Mouse (Mus musculus) forebrain, embryonic 13.5 days (tissue): Measurements from ENCODE around the gene Rgs7bp. TPM values are rescaled to one million over a fixed set of nuclear protein-coding genes. Genes with fewer than 3 reads are reported as not detected.
A peak's percentile ranks its signal among the peaks of the same experiment; 100 is the strongest.

ENCODE experiments used
- ATAC-seq: fragments of 200-750 bp; cut with Nextera tagmentation; 2 replicates; pipeline ENCODE4 v1.8.0; 2017
- H3K27ac ChIP-seq: fragments of 300-500 bp; sonication (generic); 2 replicates; pipeline ENCODE4 v1.5.1; 2015; ENCODE audit warnings: inconsistent platforms, mild to moderate bottlenecking, moderate library complexity
- H3K27me3 ChIP-seq: fragments of 300-500 bp; sonication (generic); 2 replicates; pipeline ENCODE4 v1.6.1; 2015; ENCODE audit warnings: mild to moderate bottlenecking, inconsistent platforms
- H3K36me3 ChIP-seq: fragments of 300-500 bp; sonication (generic); 2 replicates; pipeline ENCODE4 v1.6.1; 2015; ENCODE audit warnings: mild to moderate bottlenecking, inconsistent platforms; ENCODE audit not compliant: poor library complexity, severe bottlenecking
- H3K4me1 ChIP-seq: fragments of 300-500 bp; sonication (generic); 2 replicates; pipeline ENCODE4 v1.6.1; 2015; ENCODE audit warnings: inconsistent platforms
- H3K4me2 ChIP-seq: fragments of 300-500 bp; sonication (generic); 2 replicates; pipeline ENCODE4 v1.6.1; 2015; ENCODE audit warnings: inconsistent platforms, mild to moderate bottlenecking, moderate library complexity
- H3K4me3 ChIP-seq: fragments of 300-500 bp; sonication (generic); 2 replicates; pipeline ENCODE4 v1.5.1; 2015; ENCODE audit warnings: mild to moderate bottlenecking, inconsistent platforms
- H3K9ac ChIP-seq: fragments of 300-500 bp; sonication (generic); 2 replicates; pipeline ENCODE4 v1.6.1; 2015; ENCODE audit warnings: mild to moderate bottlenecking, inconsistent platforms
- H3K9me3 ChIP-seq: fragments of 300-500 bp; sonication (generic); replicated peaks from 2 replicates; pipeline ENCODE4 v1.6.1; 2016; ENCODE audit warnings: inconsistent platforms
- WGBS: fragments of 180-500 bp; shearing (Covaris S2); methylation state at CpG from one replicate; pipeline ENCODE4 v1.1.7; 2015; 5-methylcytosine and 5-hydroxymethylcytosine counted together
- polyA plus RNA-seq: library from polyadenylated mRNA; unstranded; fragments of >200 nt; fragmentation: Nextera tagmentation; extraction: Ambion mirVana; gene quantifications from 2 replicates; pipeline ENCODE4 v1.2.1, GENCODE M21; 2015

The Rgs7bp gene
- polyA plus RNA-seq, 1 experiment from 2014 or later, result 2.7 TPM

DNA sequence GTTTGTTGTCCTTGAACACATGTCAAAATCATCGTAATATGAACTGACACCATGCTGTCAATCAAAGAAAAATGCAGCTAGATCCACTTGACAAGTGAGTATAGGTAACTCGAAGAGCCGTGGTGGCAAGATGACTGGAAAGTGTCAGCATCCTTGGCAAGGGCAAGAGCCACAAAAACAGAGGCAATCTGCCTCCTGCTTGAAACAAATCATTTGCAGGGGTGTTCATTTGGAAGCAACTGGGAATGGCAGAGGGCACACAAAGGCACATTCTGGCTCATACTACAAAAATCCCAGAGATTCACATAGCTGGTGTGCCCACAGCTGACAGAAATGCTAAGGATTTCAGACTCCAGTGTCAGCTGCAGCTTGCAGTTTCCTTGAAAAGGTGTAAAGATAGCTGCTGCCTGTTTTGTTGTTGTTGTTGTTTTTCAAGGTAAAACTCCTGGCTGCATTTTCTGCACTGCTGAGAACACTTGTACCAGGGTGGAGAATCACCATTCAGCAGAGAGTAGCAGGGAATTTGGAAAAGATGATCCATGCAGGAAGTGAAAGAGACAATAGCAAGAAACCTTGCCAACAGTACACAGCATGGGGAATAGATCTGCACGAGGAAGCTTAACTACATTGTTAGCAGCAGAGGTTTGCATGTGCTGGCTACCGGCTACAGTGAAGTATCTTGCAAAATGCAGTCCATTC lies 52.4 kb downstream of the Rgs7bp start:
- H3K9ac ChIP-seq, result no peak overlapping the region
- H3K4me2 ChIP-seq, result no peak overlapping the region
- H3K9me3 ChIP-seq, result no peaks in the 10 kb centered on the region
- H3K4me1 ChIP-seq, result no peaks in the 10 kb centered on the region
- H3K4me3 ChIP-seq, result no peak overlapping the region
- H3K36me3 ChIP-seq, result no peaks in the 10 kb centered on the region
- no peak overlapping the region; the same call in 1 of the 2 replicates for H3K27ac ChIP-seq
- no peaks in the 10 kb centered on the region for H3K27me3 ChIP-seq
- 82% methylated on average over 5 of the region's 5 CpGs for WGBS
- ATAC-seq, result peak; percentile 67

DNA sequence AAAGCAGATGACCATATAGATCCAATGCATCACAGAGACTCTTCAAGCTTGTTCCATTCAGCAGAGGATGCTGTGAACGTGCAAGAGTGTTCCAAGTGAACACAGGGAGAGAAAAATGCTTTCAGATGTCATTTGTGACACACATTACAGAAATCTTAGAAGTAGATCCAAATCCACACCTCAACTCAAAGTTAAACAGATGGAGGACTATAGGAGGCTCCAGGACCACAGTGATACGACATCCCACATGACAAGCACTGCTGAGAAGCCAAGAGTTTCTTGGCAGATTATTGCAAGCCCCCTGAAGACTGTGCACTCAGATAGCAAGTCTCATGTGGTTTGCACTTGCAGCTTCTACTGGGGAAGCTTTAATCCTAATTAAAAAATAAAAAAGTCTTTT lies 53.0 kb downstream of the Rgs7bp start:
- no peak overlapping the region for H3K4me2 ChIP-seq

DNA sequence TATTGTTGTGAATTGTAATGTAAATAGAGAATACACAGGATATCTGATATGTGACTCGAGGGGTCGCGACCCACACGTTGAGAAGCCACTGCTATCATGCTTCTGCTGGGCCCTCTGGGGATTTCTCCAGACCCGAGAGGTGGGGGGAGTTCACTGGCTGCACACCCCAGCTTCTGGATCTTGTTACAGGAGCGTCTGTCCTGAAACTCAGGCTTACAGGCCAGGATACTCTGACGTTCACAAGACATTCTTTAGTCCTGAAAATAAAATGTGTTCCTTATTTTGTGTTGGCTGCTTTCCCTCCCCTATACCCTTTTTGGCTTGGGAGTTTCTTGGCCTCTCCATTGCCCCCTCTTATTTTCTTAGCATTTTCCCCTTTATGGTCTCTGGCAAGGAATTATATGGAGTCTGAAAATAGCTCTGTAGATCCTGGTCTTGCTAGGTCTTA lies 65.9 kb downstream of the Rgs7bp start:
- Histone ChIP-seq H3K27ac (no peak overlapping the region), H3K36me3 (no peaks in the 10 kb centered on the region), H3K9ac (no peak overlapping the region), H3K4me2 (no peak overlapping the region), H3K27me3 (no peaks in the 10 kb centered on the region), H3K4me3 (no peak overlapping the region), H3K9me3 (no peaks in the 10 kb centered on the region), H3K4me1 (no peaks in the 10 kb centered on the region)
- no peak for ATAC-seq
- 87% methylated on average over 7 of the region's 7 CpGs for WGBS

More for the DNA sequence above, 53.0 kb downstream of the Rgs7bp start:
- Histone ChIP-seq H3K27me3 (no peaks in the 10 kb centered on the region), H3K4me1 (no peaks in the 10 kb centered on the region), H3K4me3 (no peak overlapping the region), H3K9ac (no peak overlapping the region), H3K27ac (peak overlapping the region; percentile 44), H3K36me3 (no peaks in the 10 kb centered on the region), H3K9me3 (no peaks in the 10 kb centered on the region)
- 67% methylated on average over 2 of the region's 2 CpGs for WGBS
- peak; percentile 92; the same call in 1 of the 2 replicates for ATAC-seq

DNA sequence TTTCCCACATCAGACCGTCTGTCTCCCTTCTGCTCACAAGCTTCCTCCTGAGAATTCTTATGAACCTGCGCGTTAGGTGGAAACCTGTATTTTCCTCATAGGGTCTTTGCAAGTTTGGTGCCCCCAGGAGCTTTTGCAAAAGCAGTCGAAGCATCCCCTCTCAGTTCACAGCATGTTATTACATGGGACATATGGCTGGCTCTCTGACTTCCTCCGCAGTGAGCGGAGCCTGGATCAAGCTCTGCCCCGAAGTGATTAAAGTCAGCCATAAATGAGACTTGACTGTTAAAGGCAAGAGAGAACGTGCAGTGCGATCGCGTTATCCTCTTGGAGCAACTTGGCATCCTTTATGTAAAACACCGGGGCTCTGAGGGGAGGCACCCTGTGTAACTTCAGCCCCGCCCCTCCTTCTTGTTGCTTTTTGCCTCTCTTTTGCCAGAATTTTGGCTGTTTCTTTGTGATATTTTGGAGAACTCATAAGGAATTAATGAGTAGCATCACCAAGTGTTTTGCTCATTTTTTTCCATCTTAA lies 66.7 kb downstream of the Rgs7bp start:
- H3K27ac ChIP-seq, result no peak overlapping the region
- ATAC-seq, result no peak
- H3K4me1 ChIP-seq, result no peaks in the 10 kb centered on the region
- H3K9ac ChIP-seq, result no peak overlapping the region
- H3K27me3 ChIP-seq, result no peaks in the 10 kb centered on the region
- H3K4me3 ChIP-seq, result no peak overlapping the region
- H3K9me3 ChIP-seq, result no peaks in the 10 kb centered on the region
- 87% methylated on average over 13 of the region's 13 CpGs for WGBS
- H3K36me3 ChIP-seq, result no peaks in the 10 kb centered on the region
- no peak overlapping the region for H3K4me2 ChIP-seq

DNA sequence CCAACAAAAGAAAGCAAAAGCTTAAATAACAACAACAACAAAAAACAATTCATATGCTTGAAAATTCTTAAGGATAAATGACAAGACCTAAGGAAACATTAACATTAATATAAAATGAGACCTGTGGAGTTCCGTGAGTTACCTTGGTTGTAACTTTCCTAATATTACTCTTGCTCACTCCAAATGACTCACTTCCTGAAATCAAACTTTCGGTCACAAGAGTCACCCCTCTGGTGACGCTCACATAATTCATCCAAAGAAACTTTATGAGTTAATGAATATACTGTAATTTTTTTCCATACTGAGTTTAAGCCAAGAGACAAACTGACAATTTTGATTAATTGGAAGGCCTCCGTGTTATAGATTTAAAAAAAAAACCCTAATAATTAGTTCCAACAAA lies 69.0 kb downstream of the Rgs7bp start:
- H3K27ac ChIP-seq, result no peak overlapping the region
- H3K4me2 ChIP-seq, result no peak overlapping the region
- no peak for ATAC-seq
- H3K9ac ChIP-seq, result no peak overlapping the region
- no peaks in the 10 kb centered on the region for H3K9me3 ChIP-seq
- no peak overlapping the region for H3K4me3 ChIP-seq
- no peaks in the 10 kb centered on the region for H3K36me3 ChIP-seq
- no peaks in the 10 kb centered on the region for H3K4me1 ChIP-seq
- no peaks in the 10 kb centered on the region for H3K27me3 ChIP-seq
- 96% methylated on average over 4 of the region's 4 CpGs for WGBS

DNA sequence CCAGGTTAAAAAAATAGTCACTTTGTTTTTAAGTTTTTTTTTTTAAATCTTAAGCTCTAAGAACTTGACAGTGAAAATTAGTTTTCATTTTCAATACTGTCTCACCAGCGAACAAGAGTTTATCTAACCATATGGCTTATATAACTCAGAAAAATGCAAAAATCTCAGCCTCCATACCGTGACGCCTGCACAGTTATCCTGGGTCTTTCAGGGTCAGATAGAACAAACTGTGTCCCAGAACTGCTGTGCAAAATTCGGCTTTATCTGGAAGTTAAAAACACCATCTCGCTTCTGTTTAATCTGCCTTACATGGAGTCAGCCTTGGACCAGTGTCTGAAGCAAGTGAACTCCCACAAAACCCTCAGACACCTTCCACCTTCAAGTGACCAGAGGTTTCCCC lies 70.7 kb downstream of the Rgs7bp start:
- no peak overlapping the region for H3K9ac ChIP-seq
- H3K4me2 ChIP-seq, result no peak overlapping the region
- H3K4me1 ChIP-seq, result no peaks in the 10 kb centered on the region
- WGBS, result 88% methylated on average over 5 of the region's 5 CpGs
- no peak for ATAC-seq
- H3K27me3 ChIP-seq, result no peaks in the 10 kb centered on the region
- H3K4me3 ChIP-seq, result no peak overlapping the region
- no peak overlapping the region for H3K27ac ChIP-seq
- no peaks in the 10 kb centered on the region for H3K36me3 ChIP-seq
- no peaks in the 10 kb centered on the region for H3K9me3 ChIP-seq

DNA sequence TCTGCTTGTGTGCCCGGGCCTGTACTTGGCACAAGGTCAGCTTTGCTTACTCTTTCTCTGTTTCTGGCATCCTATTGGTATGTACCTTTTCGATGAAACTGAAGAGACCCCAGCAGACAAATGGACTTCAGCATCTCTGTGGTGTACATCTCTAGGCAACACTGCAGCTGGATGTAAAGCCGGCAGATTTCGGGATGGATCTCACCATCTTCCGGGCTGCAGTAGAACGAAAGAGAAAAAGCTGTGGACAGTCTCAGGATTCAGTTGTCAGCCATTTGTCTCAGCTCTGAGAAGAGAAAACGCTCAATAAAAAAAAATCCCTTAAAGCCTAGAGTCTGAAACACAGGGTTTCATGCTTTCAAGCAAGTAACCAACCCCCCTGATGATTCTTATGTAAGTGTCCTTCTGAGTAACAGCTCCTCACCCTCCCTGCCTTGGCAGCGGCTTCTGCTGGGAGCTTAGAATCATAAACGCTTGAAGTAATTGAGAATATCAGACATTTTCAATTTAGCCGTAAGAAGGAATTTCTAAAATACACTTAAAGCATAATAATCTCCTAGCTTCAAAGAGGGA lies 71.9 kb downstream of the Rgs7bp start:
- Histone ChIP-seq H3K9me3 (no peaks in the 10 kb centered on the region), H3K27ac (no peak overlapping the region), H3K9ac (no peak overlapping the region), H3K4me3 (no peak overlapping the region), H3K36me3 (no peaks in the 10 kb centered on the region), H3K27me3 (no peaks in the 10 kb centered on the region), H3K4me2 (no peak overlapping the region), H3K4me1 (no peaks in the 10 kb centered on the region)
- ATAC-seq, result no peak
- WGBS, result 91% methylated on average over 10 of the region's 10 CpGs

DNA sequence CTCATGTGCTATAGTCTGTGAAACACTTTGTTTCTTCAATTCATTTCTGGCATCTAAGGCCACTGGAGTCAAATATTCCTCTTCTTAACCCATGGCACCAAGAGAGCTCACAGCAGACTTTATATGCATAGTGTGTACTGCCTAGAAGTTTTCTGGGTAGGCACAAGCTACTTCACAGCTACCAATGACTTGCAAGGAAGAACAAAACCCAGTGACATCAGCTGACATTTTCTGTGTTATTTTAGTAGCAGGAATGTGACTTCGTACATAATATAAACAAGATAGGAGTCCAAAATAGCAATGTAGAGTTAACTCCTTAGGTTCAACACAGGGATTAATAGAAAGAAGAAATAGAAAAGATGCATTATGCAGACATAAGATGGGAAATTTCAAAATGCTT lies 76.6 kb downstream of the Rgs7bp start:
- 92% methylated on average over 1 of the region's 1 CpGs for WGBS
- no peak for ATAC-seq

DNA sequence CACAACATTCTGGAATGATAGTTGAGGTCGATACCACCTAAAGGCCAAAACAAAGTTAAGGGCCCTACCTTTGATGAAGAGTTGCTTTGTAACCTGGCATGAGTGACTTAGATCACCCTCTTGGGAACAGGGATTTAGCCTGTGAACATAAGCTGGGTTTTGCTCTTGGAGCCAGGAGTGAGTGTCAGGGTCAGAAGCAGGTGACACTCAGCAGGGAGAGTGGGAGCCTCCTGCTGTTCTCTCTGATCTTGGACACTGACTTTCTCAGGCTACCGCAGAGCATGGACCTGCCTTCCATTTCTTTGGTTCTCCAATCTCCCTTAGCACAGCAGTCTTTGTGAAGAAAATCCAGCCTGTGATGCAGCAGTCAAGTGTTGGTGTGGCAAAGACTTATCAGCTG lies 87.2 kb downstream of the Rgs7bp start:
- Histone ChIP-seq H3K27me3 (no peaks in the 10 kb centered on the region), H3K36me3 (peaks cover 7% of the 10 kb centered on the region; the same call in 1 of the 2 replicates), H3K4me3 (no peak overlapping the region), H3K4me2 (no peak overlapping the region), H3K9me3 (no peaks in the 10 kb centered on the region), H3K9ac (no peak overlapping the region), H3K4me1 (peaks cover 6% of the 10 kb centered on the region), H3K27ac (no peak overlapping the region)
- 75% methylated on average over 2 of the region's 2 CpGs for WGBS
- ATAC-seq, result no peak

More for the DNA sequence above, 76.6 kb downstream of the Rgs7bp start:
- H3K27me3 ChIP-seq, result no peaks in the 10 kb centered on the region
- H3K9ac ChIP-seq, result no peak overlapping the region
- no peak overlapping the region for H3K27ac ChIP-seq
- H3K4me2 ChIP-seq, result no peak overlapping the region
- no peaks in the 10 kb centered on the region for H3K36me3 ChIP-seq
- no peaks in the 10 kb centered on the region for H3K4me1 ChIP-seq
- H3K9me3 ChIP-seq, result no peaks in the 10 kb centered on the region
- no peak overlapping the region for H3K4me3 ChIP-seq

DNA sequence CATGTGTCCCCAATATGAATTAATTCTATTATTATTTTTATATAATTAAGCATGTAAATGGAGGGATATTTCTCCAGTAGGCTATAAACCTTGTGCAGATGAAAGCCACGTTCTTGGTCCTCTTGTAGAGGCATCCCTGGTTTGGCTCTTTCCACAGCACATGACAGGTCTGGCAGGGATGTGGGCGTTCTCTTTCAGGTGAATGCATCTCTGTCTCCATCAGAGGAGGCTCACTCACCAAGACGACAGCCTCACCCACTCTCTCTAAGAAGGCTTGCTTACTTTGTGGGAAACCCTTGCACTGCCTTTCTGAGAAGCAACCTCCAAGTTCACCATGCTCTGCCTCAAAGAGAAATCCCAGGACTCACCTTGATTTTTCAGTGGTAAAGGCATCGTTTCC lies 91.0 kb downstream of the Rgs7bp start:
- H3K9me3 ChIP-seq, result no peaks in the 10 kb centered on the region
- H3K4me3 ChIP-seq, result no peak overlapping the region
- H3K4me2 ChIP-seq, result no peak overlapping the region
- H3K9ac ChIP-seq, result no peak overlapping the region
- 83% methylated on average over 4 of the region's 4 CpGs for WGBS
- H3K27me3 ChIP-seq, result no peaks in the 10 kb centered on the region
- no peak overlapping the region for H3K27ac ChIP-seq
- no peak for ATAC-seq
- peaks cover 7% of the 10 kb centered on the region; the same call in 1 of the 2 replicates for H3K36me3 ChIP-seq
- peaks cover 19% of the 10 kb centered on the region for H3K4me1 ChIP-seq

DNA sequence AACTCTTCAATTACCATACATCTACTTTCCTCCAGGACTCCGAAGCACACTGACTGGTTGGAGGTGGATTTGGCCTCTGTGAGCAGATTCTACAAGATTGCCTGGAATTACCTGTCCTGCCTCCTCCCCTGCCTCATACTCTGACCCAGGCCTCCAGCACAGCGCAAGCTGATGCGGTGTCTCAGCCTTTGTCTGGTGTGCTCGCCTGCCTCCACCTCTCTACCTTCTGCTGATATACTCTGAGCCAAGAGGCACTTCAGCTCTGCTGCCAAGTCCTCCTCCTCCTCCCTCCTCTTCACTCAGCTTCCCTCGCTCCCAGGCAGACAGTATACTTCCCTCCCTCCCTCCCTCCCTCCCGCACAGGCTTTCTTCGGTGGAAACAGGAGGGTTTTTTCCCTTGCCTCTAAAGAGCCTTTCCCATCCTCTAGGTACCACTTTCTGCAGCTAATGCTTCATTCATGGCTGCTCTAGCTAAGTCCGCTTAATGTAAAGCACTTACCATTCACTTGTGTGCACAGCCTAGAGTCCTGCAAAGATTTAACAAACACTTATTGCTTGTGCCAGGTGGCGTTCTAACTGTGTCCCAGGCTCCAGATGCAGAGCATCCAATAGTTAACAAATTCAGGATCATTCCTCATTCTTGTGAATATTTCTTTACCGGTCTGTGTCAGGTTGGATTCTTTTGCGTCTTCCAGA lies 91.9 kb downstream of the Rgs7bp start:
- peaks cover 19% of the 10 kb centered on the region for H3K4me1 ChIP-seq
- peak overlapping the region; percentile 62; the same call in 1 of the 2 replicates for H3K27ac ChIP-seq
- H3K9ac ChIP-seq, result no peak overlapping the region
- H3K36me3 ChIP-seq, result peaks cover 7% of the 10 kb centered on the region; the same call in 1 of the 2 replicates
- peak; percentile 91 for ATAC-seq
- no peak overlapping the region for H3K4me3 ChIP-seq
- H3K4me2 ChIP-seq, result peak overlapping the region; percentile 16; the same call in 1 of the 2 replicates
- H3K9me3 ChIP-seq, result no peaks in the 10 kb centered on the region
- WGBS, result 49% methylated on average over 11 of the region's 11 CpGs
- no peaks in the 10 kb centered on the region for H3K27me3 ChIP-seq

DNA sequence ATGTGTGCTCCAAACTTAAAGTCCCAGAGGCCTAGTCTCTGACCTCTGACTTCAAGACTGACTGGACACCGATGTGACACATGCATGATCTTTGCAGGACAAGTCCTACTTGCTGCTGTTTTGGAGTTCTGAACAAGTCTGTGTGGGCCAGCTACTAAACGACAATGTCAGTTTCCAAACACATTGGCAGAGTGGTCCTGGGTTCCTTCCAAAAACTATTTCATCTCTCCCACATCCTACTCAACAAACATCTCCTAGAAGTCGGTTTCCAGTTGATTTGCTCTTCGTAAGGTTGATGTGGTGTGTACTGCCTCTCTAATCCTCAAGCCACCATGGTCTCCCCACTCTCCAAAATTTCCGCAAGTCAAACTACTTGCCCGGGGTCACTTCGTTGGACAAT lies 92.6 kb downstream of the Rgs7bp start:
- H3K27ac ChIP-seq, result peak overlapping the region; percentile 62; the same call in 1 of the 2 replicates
- no peaks in the 10 kb centered on the region for H3K9me3 ChIP-seq
- no peak overlapping the region for H3K9ac ChIP-seq
- H3K36me3 ChIP-seq, result peaks cover 7% of the 10 kb centered on the region; the same call in 1 of the 2 replicates
- no peaks in the 10 kb centered on the region for H3K27me3 ChIP-seq
- ATAC-seq, result no peak
- peaks cover 19% of the 10 kb centered on the region for H3K4me1 ChIP-seq
- 77% methylated on average over 7 of the region's 7 CpGs for WGBS
- H3K4me2 ChIP-seq, result no peak overlapping the region
- H3K4me3 ChIP-seq, result no peak overlapping the region
